25 mouse cellular contexts compared by ENCODE assay signal in genomic region chrX:51058317-51058716, GRCm38 (mm10). TPM values are rescaled to one million over a fixed set of nuclear protein-coding genes. Genes with fewer than 3 reads are reported as not detected.
A peak's percentile ranks its signal among the peaks of the same experiment; 100 is the strongest.
DNase-seq lines count a peak whose midpoint lies in the region; ATAC-seq and TF ChIP-seq lines count a peak whose summit lies in the region.
"Had no signal": no experiment of that assay in that cellular context is flagged by ENCODE, and none has a peak within 500 bp of the region (broad histone marks: within the 10 kb centered on the region; RNA-seq: fewer than 3 reads in every experiment).

No protein-coding gene starts in this region.

- H3K4me2 ChIP-seq in liver, embryonic 12.5 days = no peak overlapping the region
- no peak overlapping the region for H3K4me2 ChIP-seq in intestine, embryonic 15.5 days (replicated peaks)
- no peak overlapping the region for H3K4me2 ChIP-seq in intestine, postnatal 0 days (replicated peaks; ENCODE audit: low read depth)
- H3K4me2 ChIP-seq: embryonic facial prominence, embryonic 12.5 days; embryonic facial prominence, embryonic 15.5 days; hindbrain, embryonic 12.5 days; hindbrain, embryonic 15.5 days had no signal

- no peak overlapping the region for H3K4me3 ChIP-seq in liver, adult 2 months (ENCODE audit: insufficient read depth, low read depth, low read length)
- H3K4me3 ChIP-seq in liver, embryonic 12.5 days = no peak overlapping the region
- H3K4me3 ChIP-seq in intestine, embryonic 15.5 days (replicated peaks) = no peak overlapping the region
- H3K4me3 ChIP-seq in intestine, postnatal 0 days (ENCODE audit: low read depth, low read length) = no peak overlapping the region
- H3K4me3 ChIP-seq: embryonic facial prominence, embryonic 12.5 days; embryonic facial prominence, embryonic 15.5 days; gastrocnemius, adult 2 months; heart, adult 2 months; heart, embryonic 10.5 days; hindbrain, embryonic 12.5 days; hindbrain, embryonic 15.5 days had no signal

- TF ChIP-seq CTCF in liver, adult 2 months (IDR thresholded peaks at IDR 0.05; ENCODE audit: low read depth, low read length) = no peak
- no peak for TF ChIP-seq CTCF in intestine, postnatal 0 days (IDR thresholded peaks at IDR 0.05; ENCODE audit: low read depth)

- H3K27me3 ChIP-seq in liver, adult 2 months (ENCODE audit: control insufficient read depth, insufficient read depth, low read length) = no peaks in the 10 kb centered on the region
- no peaks in the 10 kb centered on the region for H3K27me3 ChIP-seq in liver, embryonic 12.5 days (replicated peaks)
- H3K27me3 ChIP-seq in intestine, embryonic 15.5 days (replicated peaks) = no peaks in the 10 kb centered on the region
- H3K27me3 ChIP-seq in intestine, postnatal 0 days (replicated peaks; ENCODE audit: control insufficient read depth, insufficient read depth, low read length) = no peaks in the 10 kb centered on the region
- H3K27me3 ChIP-seq: CH12.LX; embryonic facial prominence, embryonic 12.5 days; embryonic facial prominence, embryonic 15.5 days; hindbrain, embryonic 12.5 days; hindbrain, embryonic 15.5 days had no signal

- peak overlapping the region; percentile 8 for H3K27ac ChIP-seq in liver, adult 2 months (replicated peaks; ENCODE audit: insufficient read depth, low read depth, low read length)
- no peak overlapping the region for H3K27ac ChIP-seq in liver, embryonic 12.5 days
- no peak overlapping the region for H3K27ac ChIP-seq in intestine, embryonic 15.5 days
- peak overlapping the region; percentile 71 for H3K27ac ChIP-seq in intestine, postnatal 0 days (ENCODE audit: low read depth, low read length)
- H3K27ac ChIP-seq: embryonic facial prominence, embryonic 12.5 days; heart, adult 2 months; heart, embryonic 10.5 days; hindbrain, embryonic 12.5 days; hindbrain, embryonic 15.5 days had no signal

- no peaks in the 10 kb centered on the region for H3K9me3 ChIP-seq in liver, embryonic 12.5 days (replicated peaks)
- H3K9me3 ChIP-seq in intestine, embryonic 15.5 days = no peaks in the 10 kb centered on the region
- no peaks in the 10 kb centered on the region for H3K9me3 ChIP-seq in intestine, postnatal 0 days (ENCODE audit: control insufficient read depth)
- H3K9me3 ChIP-seq: embryonic facial prominence, embryonic 12.5 days; embryonic facial prominence, embryonic 15.5 days; G1E; heart, embryonic 10.5 days; hindbrain, embryonic 12.5 days; hindbrain, embryonic 15.5 days had no signal

- 29% methylated on average over 5 of the region's 5 CpGs for WGBS in liver, adult 2 months
- WGBS in liver, embryonic 12.5 days (ENCODE audit: insufficient replicate concordance) = 65% methylated on average over 5 of the region's 5 CpGs
- 77% methylated on average over 5 of the region's 5 CpGs for WGBS in intestine, embryonic 15.5 days
- WGBS in intestine, postnatal 0 days = 65% methylated on average over 5 of the region's 5 CpGs

- no peak for TF ChIP-seq POLR2A in liver, adult 2 months (IDR thresholded peaks at IDR 0.05; ENCODE audit: extremely low read depth, insufficient read depth, low read length)

- no peaks in the 10 kb centered on the region for H3K79me2 ChIP-seq in liver, adult 2 months (ENCODE audit: control insufficient read depth, insufficient read depth, low read length)

- no peaks in the 10 kb centered on the region for H3K36me3 ChIP-seq in liver, adult 2 months (ENCODE audit: control insufficient read depth, insufficient read depth, low read length)
- H3K36me3 ChIP-seq in liver, embryonic 12.5 days = no peaks in the 10 kb centered on the region
- H3K36me3 ChIP-seq in intestine, embryonic 15.5 days = no peaks in the 10 kb centered on the region
- no peaks in the 10 kb centered on the region for H3K36me3 ChIP-seq in intestine, postnatal 0 days (ENCODE audit: control insufficient read depth, insufficient read depth)
- H3K36me3 ChIP-seq: embryonic facial prominence, embryonic 12.5 days; embryonic facial prominence, embryonic 15.5 days; G1E; heart, embryonic 10.5 days; hindbrain, embryonic 12.5 days; hindbrain, embryonic 15.5 days had no signal

- H3K4me1 ChIP-seq in liver, adult 2 months (ENCODE audit: control insufficient read depth, insufficient read depth, low read length) = peaks cover 13% of the 10 kb centered on the region
- no peaks in the 10 kb centered on the region for H3K4me1 ChIP-seq in liver, embryonic 12.5 days
- no peaks in the 10 kb centered on the region for H3K4me1 ChIP-seq in intestine, embryonic 15.5 days (replicated peaks)
- H3K4me1 ChIP-seq in intestine, postnatal 0 days (replicated peaks; ENCODE audit: control insufficient read depth, insufficient read depth, low read length) = no peaks in the 10 kb centered on the region
- H3K4me1 ChIP-seq: embryonic facial prominence, embryonic 12.5 days; embryonic facial prominence, embryonic 15.5 days; heart, embryonic 10.5 days; hindbrain, embryonic 12.5 days; hindbrain, embryonic 15.5 days had no signal

- intact Hi-C loops in left cerebral cortex, postnatal 10 days (cut with DNase I) = loop anchor here (10.0 kb wide), 1 partner anchor 384 kb away; no protein-coding TSS in a partner anchor

- DNase-seq in liver, adult 2 months (ENCODE audit: extremely low read depth, low read depth, low spot score) = peak; percentile 92
- peak; percentile 11 for DNase-seq in yolk sac, embryonic 10.5 days (ENCODE audit: low spot score)
- DNase-seq in left cerebral cortex, postnatal 10 days (ENCODE audit: extremely low spot score in 1 of 2, low spot score in 2 of 2) = no peak
- DNase-seq: adrenal gland, postnatal 14 days; B cell, adult 2 months; cerebellum, adult 11 months; cerebellum, adult 2 months; cerebellum, adult 9-11 months; cerebellum, postnatal 25 days; forebrain, postnatal 0 days; gastrocnemius, adult 2 months; heart, adult 2 months had no signal

- ATAC-seq in liver, embryonic 12.5 days = no peak
- ATAC-seq in intestine, embryonic 15.5 days = peak; percentile 59
- ATAC-seq in intestine, postnatal 0 days = peak; percentile 77
- ATAC-seq in megakaryocyte, adult 5-6 weeks (ENCODE audit: poor library complexity, severe bottlenecking) = no peak
- ATAC-seq: forebrain, embryonic 14.5 days; forebrain, postnatal 0 days; Patski had no signal

- no peak overlapping the region for H3K9ac ChIP-seq in liver, adult 2 months (ENCODE audit: low read depth, low read length)
- no peak overlapping the region for H3K9ac ChIP-seq in liver, embryonic 12.5 days
- H3K9ac ChIP-seq in intestine, embryonic 15.5 days = no peak overlapping the region
- no peak overlapping the region for H3K9ac ChIP-seq in intestine, postnatal 0 days (ENCODE audit: low read depth, low read length)
- H3K9ac ChIP-seq: embryonic facial prominence, embryonic 12.5 days; embryonic facial prominence, embryonic 15.5 days; forebrain, postnatal 0 days; hindbrain, embryonic 12.5 days; hindbrain, embryonic 15.5 days had no signal

RNA-seq across cellular contexts. Expression of gene Rap2c, which starts 40.5 kb away (rescaled TPM):
- total RNA-seq in liver, adult 2 months (2014; rRNA removed) = 15.7 and 16.3 TPM in 2 replicates
- polyA plus RNA-seq in liver, adult 2 months (2012; rRNA removed) = 3.6 TPM in 2 replicates
- polyA plus RNA-seq in liver, embryonic 12.5 days (2016; fragmentation: Nextera tagmentation; extraction: Ambion mirVana) = 11.9 TPM in 2 replicates
- polyA plus RNA-seq in intestine, embryonic 15.5 days (2015; fragmentation: Nextera tagmentation; extraction: Ambion mirVana) = 17.3 and 20.7 TPM in 2 replicates
- polyA plus RNA-seq in intestine, postnatal 0 days (2015; fragmentation: Nextera tagmentation; extraction: Ambion mirVana) = 18.4 and 20.4 TPM in 2 replicates
- 10 to 100 TPM; 28.8 to 29.9 TPM for total RNA-seq in left cerebral cortex, postnatal 10 days (2021)
- total RNA-seq in megakaryocyte, adult 5-6 weeks (2015) = 56.3 and 56.4 TPM in 2 replicates
- 45.0 and 47.0 TPM in 2 replicates for total RNA-seq in megakaryocyte, adult 5-6 weeks (2017)

Comparison
In these comparisons a context has a peak if more than half of its experiments do, and no peak if none do; other contexts are left out.
1. H3K27ac ChIP-seq: peak in liver, adult 2 months (single experiment) and intestine, postnatal 0 days (single experiment); none in liver, embryonic 12.5 days (single experiment) and intestine, embryonic 15.5 days (single experiment).
2. DNase-seq: peak in liver, adult 2 months (single experiment) and yolk sac, embryonic 10.5 days (single experiment); none in left cerebral cortex, postnatal 10 days (0 of 2).
3. ATAC-seq: peak in intestine, embryonic 15.5 days (single experiment) and intestine, postnatal 0 days (single experiment); none in liver, embryonic 12.5 days (single experiment) and megakaryocyte, adult 5-6 weeks (single experiment).